Mouse (Mus musculus) liver, postnatal 0 days (tissue): ENCODE data around the gene Apoh.

Experiments used
- CTCF ChIP-seq: sonication (generic); IDR thresholded peaks from 2 replicates; pipeline ENCODE4 v1.5.1; 2016; ENCODE audit warnings: antibody characterized with exemption, low read depth
- EP300 ChIP-seq: IDR thresholded peaks from 2 replicates; pipeline ENCODE4 v1.6.1; 2016; ENCODE audit warnings: antibody characterized with exemption, low read depth, mild to moderate bottlenecking

GRCm38 (mm10) chr11:108367046-108367445, 23.9 kb downstream of the Apoh start:
- TF ChIP-seq CTCF (no peak), EP300 (no peak)
